Mouse (Mus musculus): ENCODE data around the gene Gpr3. TPM values are rescaled to one million over a fixed set of nuclear protein-coding genes. Genes with fewer than 3 reads are reported as not detected.

Gene Gpr3
- total and polyA plus RNA-seq, 2 experiments from 2014 or later: 4.5 to 10.8 TPM

- H3K9me3 ChIP-seq (ENCODE audit: low read length): no peaks in the 10 kb centered on the region
- WGBS: 27% methylated on average over 15 of the region's 15 CpGs
- no peak overlapping the region for H3K4me2 ChIP-seq (ENCODE audit: low read depth, low read length, poor library complexity, severe bottlenecking)
- no peak for DNase-seq (ENCODE audit: low spot score)
- TF ChIP-seq CTCF (IDR thresholded peaks at IDR 0.05): no peak
- H3K4me3 ChIP-seq (ENCODE audit: low read depth, low read length): no peak overlapping the region
- H3K27me3 ChIP-seq (ENCODE audit: insufficient read depth, low read length): peaks cover 63% of the 10 kb centered on the region
- ATAC-seq (ENCODE audit: low FRiP score): no peak
- no peak overlapping the region for H3K27ac ChIP-seq (ENCODE audit: low read depth, low read length)
- H3K36me3 ChIP-seq (ENCODE audit: insufficient read depth, low read length): no peaks in the 10 kb centered on the region
- H3K4me1 ChIP-seq (ENCODE audit: insufficient read depth, low read length): no peaks in the 10 kb centered on the region; the same call in 1 of the 2 replicates
- no peak overlapping the region for H3K9ac ChIP-seq (replicated peaks; ENCODE audit: low read length, poor library complexity, severe bottlenecking)
These were observed 34.7 kb upstream of the Gpr3 start for GRCm38 (mm10) chr4:133247072-133247471.

- Histone ChIP-seq H3K4me2 (ENCODE audit: low read depth, low read length, poor library complexity, severe bottlenecking) (no peak overlapping the region), H3K36me3 (ENCODE audit: insufficient read depth, low read length) (no peaks in the 10 kb centered on the region), H3K9ac (replicated peaks; ENCODE audit: low read length, poor library complexity, severe bottlenecking) (no peak overlapping the region), H3K9me3 (ENCODE audit: low read length) (no peaks in the 10 kb centered on the region), H3K27ac (ENCODE audit: low read depth, low read length) (no peak overlapping the region), H3K4me3 (ENCODE audit: low read depth, low read length) (no peak overlapping the region), H3K27me3 (ENCODE audit: insufficient read depth, low read length) (peaks cover 53% of the 10 kb centered on the region), H3K4me1 (ENCODE audit: insufficient read depth, low read length) (0 out of 2 replicates have a peak, but pooled peaks cover 4% of the 10 kb centered on the region)
- ATAC-seq (ENCODE audit: low FRiP score): no peak
- WGBS: 88% methylated on average over 1 of the region's 1 CpGs
- no peak for DNase-seq (ENCODE audit: low spot score)
- no peak for TF ChIP-seq CTCF (IDR thresholded peaks at IDR 0.05)
These were observed 32.0 kb upstream of the Gpr3 start for GRCm38 (mm10) chr4:133244289-133244688.

- ATAC-seq (ENCODE audit: low FRiP score) (no peak), DNase-seq (ENCODE audit: low spot score) (no peak)
- Histone ChIP-seq H3K27ac (ENCODE audit: low read depth, low read length) (no peak overlapping the region), H3K27me3 (ENCODE audit: insufficient read depth, low read length) (peaks cover 53% of the 10 kb centered on the region), H3K36me3 (ENCODE audit: insufficient read depth, low read length) (no peaks in the 10 kb centered on the region), H3K9me3 (ENCODE audit: low read length) (no peaks in the 10 kb centered on the region), H3K4me1 (ENCODE audit: insufficient read depth, low read length) (0 out of 2 replicates have a peak, but pooled peaks cover 4% of the 10 kb centered on the region), H3K4me2 (ENCODE audit: low read depth, low read length, poor library complexity, severe bottlenecking) (no peak overlapping the region), H3K9ac (replicated peaks; ENCODE audit: low read length, poor library complexity, severe bottlenecking) (no peak overlapping the region), H3K4me3 (ENCODE audit: low read depth, low read length) (no peak overlapping the region)
- WGBS: 82% methylated on average over 13 of the region's 13 CpGs
- no peak for TF ChIP-seq CTCF (IDR thresholded peaks at IDR 0.05)
These were observed 31.2 kb upstream of the Gpr3 start for GRCm38 (mm10) chr4:133243538-133243937.

- Histone ChIP-seq H3K4me2 (ENCODE audit: low read depth, low read length, poor library complexity, severe bottlenecking) (no peak overlapping the region), H3K9me3 (ENCODE audit: low read length) (no peaks in the 10 kb centered on the region), H3K4me3 (ENCODE audit: low read depth, low read length) (no peak overlapping the region), H3K36me3 (ENCODE audit: insufficient read depth, low read length) (no peaks in the 10 kb centered on the region), H3K27me3 (ENCODE audit: insufficient read depth, low read length) (peaks cover 45% of the 10 kb centered on the region), H3K27ac (ENCODE audit: low read depth, low read length) (no peak overlapping the region), H3K4me1 (ENCODE audit: insufficient read depth, low read length) (0 out of 2 replicates have a peak, but pooled peaks cover 4% of the 10 kb centered on the region), H3K9ac (replicated peaks; ENCODE audit: low read length, poor library complexity, severe bottlenecking) (no peak overlapping the region)
- no peak for ATAC-seq (ENCODE audit: low FRiP score)
- 58% methylated on average over 9 of the region's 9 CpGs for WGBS
- TF ChIP-seq CTCF (IDR thresholded peaks at IDR 0.05): no peak
- no peak for DNase-seq (ENCODE audit: low spot score)
These were observed 30.4 kb upstream of the Gpr3 start for GRCm38 (mm10) chr4:133242710-133243109.

- H3K4me3 ChIP-seq (ENCODE audit: low read depth, low read length): peak overlapping the region; percentile 49
- no peak for TF ChIP-seq CTCF (IDR thresholded peaks at IDR 0.05)
- no peak for DNase-seq (ENCODE audit: low spot score)
- ATAC-seq (ENCODE audit: low FRiP score): no peak
- H3K4me1 ChIP-seq (ENCODE audit: insufficient read depth, low read length): 0 out of 2 replicates have a peak, but pooled peaks cover 4% of the 10 kb centered on the region
- H3K36me3 ChIP-seq (ENCODE audit: insufficient read depth, low read length): no peaks in the 10 kb centered on the region
- H3K27ac ChIP-seq (ENCODE audit: low read depth, low read length): no peak overlapping the region
- peak overlapping the region; percentile 79 for H3K4me2 ChIP-seq (ENCODE audit: low read depth, low read length, poor library complexity, severe bottlenecking)
- no peak overlapping the region for H3K9ac ChIP-seq (replicated peaks; ENCODE audit: low read length, poor library complexity, severe bottlenecking)
- H3K9me3 ChIP-seq (ENCODE audit: low read length): no peaks in the 10 kb centered on the region
- H3K27me3 ChIP-seq (ENCODE audit: insufficient read depth, low read length): peaks cover 38% of the 10 kb centered on the region
- WGBS: 39% methylated on average over 11 of the region's 11 CpGs
These were observed 29.6 kb upstream of the Gpr3 start for GRCm38 (mm10) chr4:133241910-133242309.

- TF ChIP-seq CTCF (IDR thresholded peaks at IDR 0.05): peak; percentile 42
- WGBS: 2% methylated on average over 78 of the region's 78 CpGs
- no peaks in the 10 kb centered on the region for H3K36me3 ChIP-seq (ENCODE audit: insufficient read depth, low read length)
- ATAC-seq (ENCODE audit: low FRiP score): peak; percentile 88
- DNase-seq (ENCODE audit: low spot score): peak; percentile 80
- peak overlapping the region; percentile 40 for H3K9ac ChIP-seq (replicated peaks; ENCODE audit: low read length, poor library complexity, severe bottlenecking)
- peaks cover 37% of the 10 kb centered on the region; the same call in 1 of the 2 replicates for H3K27me3 ChIP-seq (ENCODE audit: insufficient read depth, low read length)
- no peaks in the 10 kb centered on the region for H3K9me3 ChIP-seq (ENCODE audit: low read length)
- peak overlapping the region; percentile 79 for H3K4me2 ChIP-seq (ENCODE audit: low read depth, low read length, poor library complexity, severe bottlenecking)
- peak overlapping the region; percentile 49 for H3K4me3 ChIP-seq (ENCODE audit: low read depth, low read length)
- H3K27ac ChIP-seq (ENCODE audit: low read depth, low read length): peak overlapping the region; percentile 2; the same call in 1 of the 2 replicates
- 0 out of 2 replicates have a peak, but pooled peaks cover 4% of the 10 kb centered on the region for H3K4me1 ChIP-seq (ENCODE audit: insufficient read depth, low read length)
These were observed 28.9 kb upstream of the Gpr3 start for GRCm38 (mm10) chr4:133240934-133241908.
